Mouse (Mus musculus) left cerebral cortex, postnatal 4 days (tissue): Measurements from ENCODE around the gene Cotl1. TPM values are rescaled to one million over a fixed set of nuclear protein-coding genes. Genes with fewer than 3 reads are reported as not detected.

Source experiments
- DNase-seq: peaks from one replicate; pipeline ENCODE4 v3.0.0-alpha.2; 2022
- intact Hi-C: fragments of 180-260 bp; cut with DNase I; formaldehyde crosslinking; loops from one replicate; pipeline ENCODE4 v1.15.1; 2025
- total RNA-seq, 2 experiments: library from RNA; stranded (reverse); gene quantifications; 2 replicates each; pipeline ENCODE4 v1.2.3; 2021

Gene Cotl1
- total RNA-seq, 2 experiments from 2014 or later, result 208 to 215 TPM

GRCm38 (mm10) chr8:119765311-119765710, 75.0 kb downstream of the Cotl1 start:
- intact Hi-C loops, result no loop called here

GRCm38 (mm10) chr8:119762226-119763220, 77.8 kb downstream of the Cotl1 start:
- DNase-seq, result no peak
- intact Hi-C loops, result no loop called here

More at GRCm38 (mm10) chr8:119765311-119765710, 75.0 kb downstream of the Cotl1 start:
- no peak for DNase-seq

GRCm38 (mm10) chr8:119761692-119762091, 78.7 kb downstream of the Cotl1 start:
- DNase-seq, result no peak
- intact Hi-C loops, result no loop called here

Other genes with a start within 250 kb of the Cotl1 start
- 10 to 100 TPM; 15.8 to 15.9 TPM for gene Taf1c, start 235.3 kb downstream of the Cotl1 start, total RNA-seq
- under 1 TPM in 1 of 2 experiments, not detected in 1; 0.42 TPM for gene Adad2, start 227.8 kb downstream of the Cotl1 start, total RNA-seq
- not detected for gene Kcng4, start 204.9 kb downstream of the Cotl1 start, total RNA-seq
- 1 to 10 TPM; 3.6 to 4.9 TPM for gene Wfdc1, start 174.2 kb downstream of the Cotl1 start, total RNA-seq
- gene Atp2c2, start 140.5 kb downstream of the Cotl1 start, total RNA-seq, result under 1 TPM; 0.14 to 0.16 TPM
- 10 to 100 TPM; 15.0 to 16.7 TPM for gene Tldc1, start 62.1 kb downstream of the Cotl1 start, total RNA-seq
- 10 to 100 TPM in 1 of 2 experiments, 1 to 10 TPM in 1; 8.9 to 11.8 TPM for gene Klhl36, start 21.7 kb upstream of the Cotl1 start, total RNA-seq
- gene Usp10, start 69.8 kb upstream of the Cotl1 start, total RNA-seq, result 100 to 1,000 TPM; 150 to 152 TPM
- 10 to 100 TPM in 1 of 2 experiments, 1 to 10 TPM in 1; 6.5 to 12.8 TPM for gene Gm20388, start 70.3 kb upstream of the Cotl1 start, total RNA-seq
- 1 to 10 TPM; 1.7 to 1.8 TPM for gene Crispld2, start 151.9 kb upstream of the Cotl1 start, total RNA-seq